Mouse (Mus musculus): ENCODE measurements at regions not wholly inside any gene's neighbourhood (a gene's known extent, or its start where the extent isn't known, plus 50 kb on each side); places are given as distances from the start of the nearest gene placed in this dataset.

- Histone ChIP-seq H3K9me3 (0 out of 2 replicates have a peak, but pooled peaks cover 3% of the 10 kb centered on the region), H3K9ac (no peak overlapping the region), H3K4me1 (no peaks in the 10 kb centered on the region), H3K36me3 (no peaks in the 10 kb centered on the region), H3K4me3 (no peak overlapping the region), H3K4me2 (replicated peaks) (no peak overlapping the region), H3K27me3 (replicated peaks) (no peaks in the 10 kb centered on the region), H3K27ac (no peak overlapping the region)
- WGBS: 63% methylated on average over 1 of the region's 1 CpGs
- no peak for ATAC-seq (ENCODE audit: low FRiP score, low read depth)
Observed at GRCm38 (mm10) chr11:43952151-43952550, 51.1 kb upstream of the Adra1b start.

GRCm38 (mm10) chr11:43958241-43958975 lies 57.4 kb upstream of the Adra1b start:
- no peak for ATAC-seq (ENCODE audit: low FRiP score, low read depth)
- Histone ChIP-seq H3K9ac (no peak overlapping the region), H3K36me3 (no peaks in the 10 kb centered on the region), H3K27ac (no peak overlapping the region), H3K9me3 (no peaks in the 10 kb centered on the region), H3K4me1 (no peaks in the 10 kb centered on the region), H3K4me3 (no peak overlapping the region), H3K27me3 (replicated peaks) (no peaks in the 10 kb centered on the region), H3K4me2 (replicated peaks) (no peak overlapping the region)
- 49% methylated on average over 3 of the region's 3 CpGs for WGBS

GRCm38 (mm10) chr11:43958976-43959315 lies 57.9 kb upstream of the Adra1b start:
- no peak for ATAC-seq (ENCODE audit: low FRiP score, low read depth)
- Histone ChIP-seq H3K9me3 (no peaks in the 10 kb centered on the region), H3K27me3 (replicated peaks) (no peaks in the 10 kb centered on the region), H3K4me2 (replicated peaks) (no peak overlapping the region), H3K4me1 (no peaks in the 10 kb centered on the region), H3K9ac (no peak overlapping the region), H3K4me3 (no peak overlapping the region), H3K27ac (no peak overlapping the region), H3K36me3 (no peaks in the 10 kb centered on the region)
- 71% methylated on average over 2 of the region's 2 CpGs for WGBS

DNA sequence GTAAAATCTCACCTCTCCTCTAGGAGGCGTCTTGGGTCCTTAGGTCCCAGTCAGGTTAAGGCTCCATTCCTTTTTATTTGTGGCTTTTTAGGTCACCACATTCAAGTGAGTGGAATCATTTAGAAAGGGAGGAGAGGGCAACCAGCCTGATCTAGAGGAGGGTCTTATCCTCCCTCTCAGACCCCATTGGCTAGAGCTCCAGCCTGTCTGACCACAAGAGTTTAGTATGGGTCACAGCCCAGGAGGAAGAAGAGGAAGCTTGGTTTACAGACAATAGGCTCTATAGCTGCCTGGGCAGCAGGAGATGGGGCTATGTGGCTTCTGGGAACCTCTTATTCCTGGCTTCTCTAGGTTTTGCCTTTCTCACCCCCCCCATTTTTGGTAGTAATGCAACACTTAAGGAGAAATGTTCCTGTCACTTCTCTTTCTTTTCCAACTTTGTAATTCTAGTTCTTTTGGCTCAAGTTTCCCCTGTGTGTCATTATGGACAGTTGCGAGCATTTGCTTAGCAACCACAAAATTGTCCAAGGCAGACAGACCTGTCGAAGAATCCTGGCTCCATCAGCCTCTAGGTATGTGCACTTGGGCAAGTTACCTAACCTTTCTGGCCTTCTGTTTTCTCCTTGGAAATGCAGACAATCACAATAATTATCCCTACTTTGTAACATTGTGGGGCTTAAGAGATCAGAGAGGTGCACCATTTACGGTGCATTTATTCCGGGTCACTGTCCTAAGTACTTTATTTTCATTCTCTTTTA lies 59.5 kb upstream of the Adra1b start:
- H3K4me3 ChIP-seq: no peak overlapping the region
- no peak overlapping the region for H3K4me2 ChIP-seq (replicated peaks)
- H3K9ac ChIP-seq: no peak overlapping the region
- no peaks in the 10 kb centered on the region for H3K36me3 ChIP-seq
- ATAC-seq (ENCODE audit: low FRiP score, low read depth): no peak
- H3K9me3 ChIP-seq: no peaks in the 10 kb centered on the region
- WGBS: 81% methylated on average over 5 of the region's 5 CpGs
- no peaks in the 10 kb centered on the region for H3K27me3 ChIP-seq (replicated peaks)
- H3K27ac ChIP-seq: no peak overlapping the region
- no peaks in the 10 kb centered on the region for H3K4me1 ChIP-seq

DNA sequence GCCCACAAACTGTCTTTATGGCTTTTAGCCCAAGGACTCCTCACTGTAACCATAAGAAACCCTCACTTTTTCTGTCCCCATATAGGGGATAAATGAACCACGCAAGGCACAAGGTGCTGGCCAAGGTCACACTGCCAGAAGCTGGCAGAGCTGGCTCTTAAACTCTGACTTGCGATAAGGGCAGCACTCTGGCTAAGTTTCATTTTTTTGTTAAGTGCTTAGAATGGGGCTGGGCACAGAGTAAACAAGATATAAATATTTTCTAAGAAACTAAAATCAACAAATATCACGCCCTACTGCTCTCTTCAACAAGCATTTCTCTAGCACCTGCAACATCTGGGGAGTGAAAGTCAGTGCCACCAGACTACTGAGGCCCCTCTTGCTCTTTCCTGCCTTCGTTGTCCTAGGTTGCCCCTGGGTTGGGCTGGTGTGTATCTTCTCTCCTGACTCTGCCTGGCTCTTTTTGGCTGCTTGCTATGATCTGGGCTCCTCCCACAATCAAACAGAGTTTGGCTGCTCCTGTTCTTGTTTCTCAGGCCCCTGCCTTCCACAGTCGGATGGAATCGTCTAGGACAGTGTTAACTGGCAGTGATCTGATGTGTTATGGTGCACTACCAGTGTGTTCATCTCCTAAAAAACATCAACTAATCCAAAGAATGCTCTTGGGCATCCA lies 60.5 kb upstream of the Adra1b start:
- Histone ChIP-seq H3K4me2 (replicated peaks) (no peak overlapping the region), H3K9me3 (no peaks in the 10 kb centered on the region), H3K36me3 (no peaks in the 10 kb centered on the region), H3K4me1 (no peaks in the 10 kb centered on the region), H3K4me3 (no peak overlapping the region), H3K9ac (no peak overlapping the region), H3K27me3 (replicated peaks) (no peaks in the 10 kb centered on the region), H3K27ac (no peak overlapping the region)
- no peak for ATAC-seq (ENCODE audit: low FRiP score, low read depth)
- WGBS: 88% methylated on average over 6 of the region's 6 CpGs

- Histone ChIP-seq H3K4me2 (replicated peaks) (no peak overlapping the region), H3K4me1 (no peaks in the 10 kb centered on the region), H3K4me3 (no peak overlapping the region), H3K36me3 (no peaks in the 10 kb centered on the region), H3K27ac (no peak overlapping the region), H3K27me3 (replicated peaks) (no peaks in the 10 kb centered on the region), H3K9me3 (no peaks in the 10 kb centered on the region), H3K9ac (no peak overlapping the region)
- no peak for ATAC-seq (ENCODE audit: low FRiP score, low read depth)
- WGBS: 96% methylated on average over 1 of the region's 1 CpGs
Observed at GRCm38 (mm10) chr11:43967764-43968163, 66.8 kb upstream of the Adra1b start.

DNA sequence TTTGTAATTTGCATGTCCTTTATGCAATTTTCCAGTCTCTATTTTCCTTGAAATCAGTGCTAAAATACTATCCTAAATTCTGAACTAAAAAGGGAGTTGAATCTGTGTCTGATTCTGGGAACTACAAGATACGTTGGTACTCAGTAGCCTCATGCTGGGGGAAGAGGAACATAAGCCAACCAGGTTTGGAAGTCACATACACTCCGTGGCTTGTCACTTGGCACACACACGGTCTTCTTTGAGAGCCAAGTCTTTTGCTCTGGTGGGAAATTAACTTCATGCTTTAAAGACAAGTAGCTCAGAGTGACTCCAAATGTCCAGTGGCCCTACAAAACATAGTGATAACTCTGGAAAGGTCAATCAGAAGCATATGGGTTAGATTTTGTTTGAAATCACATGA lies 70.9 kb upstream of the Adra1b start:
- H3K9me3 ChIP-seq: no peaks in the 10 kb centered on the region
- no peak overlapping the region for H3K4me3 ChIP-seq
- H3K27me3 ChIP-seq (replicated peaks): no peaks in the 10 kb centered on the region
- no peaks in the 10 kb centered on the region for H3K4me1 ChIP-seq
- H3K9ac ChIP-seq: no peak overlapping the region
- H3K4me2 ChIP-seq (replicated peaks): no peak overlapping the region
- H3K36me3 ChIP-seq: no peaks in the 10 kb centered on the region
- no peak for ATAC-seq (ENCODE audit: low FRiP score, low read depth)
- no peak overlapping the region for H3K27ac ChIP-seq
- WGBS: 86% methylated on average over 3 of the region's 3 CpGs

DNA sequence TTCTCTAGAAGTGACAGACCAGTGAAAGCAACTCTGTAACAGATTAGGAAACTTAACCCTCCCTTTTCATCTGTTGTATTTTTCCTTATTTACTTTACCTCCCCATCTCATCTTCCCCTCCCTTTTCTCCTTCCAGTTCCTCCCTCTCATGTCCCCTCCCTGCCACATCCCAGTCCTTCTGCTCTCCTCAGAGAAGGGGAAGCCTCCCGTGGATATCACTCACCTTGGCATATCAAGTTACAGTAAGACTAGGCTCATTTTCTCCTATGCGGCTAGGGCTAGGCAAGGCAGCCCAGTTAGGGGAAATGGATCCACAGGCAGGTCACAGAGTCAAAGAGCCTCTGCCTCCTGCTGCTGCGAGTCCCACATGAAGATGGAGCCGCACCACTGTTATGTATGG lies 75.0 kb upstream of the Adra1b start:
- Histone ChIP-seq H3K36me3 (no peaks in the 10 kb centered on the region), H3K4me2 (replicated peaks) (no peak overlapping the region)
- WGBS: 57% methylated on average over 4 of the region's 4 CpGs

GRCm38 (mm10) chr11:43979406-43979805 lies 78.4 kb upstream of the Adra1b start:
- Histone ChIP-seq H3K36me3 (no peaks in the 10 kb centered on the region), H3K9ac (no peak overlapping the region), H3K4me1 (no peaks in the 10 kb centered on the region), H3K4me3 (no peak overlapping the region), H3K4me2 (replicated peaks) (no peak overlapping the region), H3K27ac (no peak overlapping the region), H3K27me3 (replicated peaks) (no peaks in the 10 kb centered on the region), H3K9me3 (no peaks in the 10 kb centered on the region)
- ATAC-seq (ENCODE audit: low FRiP score, low read depth): no peak
- 60% methylated on average over 7 of the region's 7 CpGs for WGBS

More for the DNA sequence above, 75.0 kb upstream of the Adra1b start:
- no peaks in the 10 kb centered on the region for H3K4me1 ChIP-seq
- no peak overlapping the region for H3K9ac ChIP-seq
- no peak overlapping the region for H3K27ac ChIP-seq
- ATAC-seq (ENCODE audit: low FRiP score, low read depth): no peak
- H3K27me3 ChIP-seq (replicated peaks): no peaks in the 10 kb centered on the region
- no peak overlapping the region for H3K4me3 ChIP-seq
- no peaks in the 10 kb centered on the region for H3K9me3 ChIP-seq

GRCm38 (mm10) chr11:43980444-43980843 lies 79.4 kb upstream of the Adra1b start:
- no peaks in the 10 kb centered on the region for H3K36me3 ChIP-seq
- no peaks in the 10 kb centered on the region for H3K4me1 ChIP-seq
- H3K9me3 ChIP-seq: no peaks in the 10 kb centered on the region
- no peak overlapping the region for H3K4me3 ChIP-seq
- no peak for ATAC-seq (ENCODE audit: low FRiP score, low read depth)
- no peak overlapping the region for H3K9ac ChIP-seq
- no peaks in the 10 kb centered on the region for H3K27me3 ChIP-seq (replicated peaks)
- H3K27ac ChIP-seq: no peak overlapping the region
- H3K4me2 ChIP-seq (replicated peaks): no peak overlapping the region
- WGBS: 85% methylated on average over 4 of the region's 4 CpGs

- Histone ChIP-seq H3K27me3 (replicated peaks) (no peaks in the 10 kb centered on the region), H3K9ac (no peak overlapping the region), H3K27ac (no peak overlapping the region), H3K4me3 (no peak overlapping the region), H3K4me1 (no peaks in the 10 kb centered on the region), H3K4me2 (replicated peaks) (no peak overlapping the region), H3K9me3 (no peaks in the 10 kb centered on the region), H3K36me3 (no peaks in the 10 kb centered on the region)
- ATAC-seq (ENCODE audit: low FRiP score, low read depth): no peak
- WGBS: 73% methylated on average over 1 of the region's 1 CpGs
Observed at GRCm38 (mm10) chr11:43989911-43990430, 89.0 kb upstream of the Adra1b start.

- H3K4me3 ChIP-seq: no peak overlapping the region
- H3K36me3 ChIP-seq: no peaks in the 10 kb centered on the region
- 74% methylated on average over 6 of the region's 6 CpGs for WGBS
- no peaks in the 10 kb centered on the region for H3K27me3 ChIP-seq (replicated peaks)
- no peaks in the 10 kb centered on the region for H3K4me1 ChIP-seq
- H3K27ac ChIP-seq: no peak overlapping the region
- H3K9ac ChIP-seq: no peak overlapping the region
- no peak for ATAC-seq (ENCODE audit: low FRiP score, low read depth)
- H3K9me3 ChIP-seq: no peaks in the 10 kb centered on the region
- H3K4me2 ChIP-seq (replicated peaks): no peak overlapping the region
Observed at GRCm38 (mm10) chr11:43992011-43992471, 91.0 kb upstream of the Adra1b start.

Measured in neural tube, embryonic 12.5 days (tissue).